Mouse (Mus musculus) olfactory bulb, adult 2 months (tissue): Measurements from ENCODE around the gene Slc12a8.

ENCODE experiments used
- CTCF ChIP-seq: fragments of 200-500 bp; IDR thresholded peaks from 2 replicates; pipeline ENCODE4 v1.5.1; 2012; ENCODE audit warnings: low read depth, mild to moderate bottlenecking, low read length, moderate library complexity; ENCODE audit not compliant: insufficient read depth
- POLR2A ChIP-seq: fragments of 200-500 bp; IDR thresholded peaks from 2 replicates; pipeline ENCODE4 v1.6.1; 2012; ENCODE audit warnings: mild to moderate bottlenecking, low read depth, low read length, moderate library complexity; ENCODE audit not compliant: insufficient read depth

GRCm38 (mm10) chr16:33474381-33474780, 42.7 kb upstream of the Slc12a8 start:
- TF ChIP-seq CTCF (no peak), POLR2A (no peak)
